Mouse (Mus musculus) thymus, adult 2 months (tissue): ENCODE results near the gene Cacna1s.

Experiments used
- CTCF ChIP-seq: fragments of 200-500 bp; IDR thresholded peaks from 2 replicates; pipeline ENCODE4 v1.5.1; 2012; ENCODE audit warnings: mild to moderate bottlenecking, control low read depth, low read length, moderate library complexity, borderline replicate concordance; ENCODE audit not compliant: control insufficient read depth, poor library complexity, insufficient read depth; ENCODE audit errors: extremely low read depth
- POLR2A ChIP-seq: fragments of 200-500 bp; IDR thresholded peaks from 2 replicates; pipeline ENCODE4 v1.6.1; 2012; ENCODE audit warnings: mild to moderate bottlenecking, low read length, control low read depth, moderate library complexity; ENCODE audit not compliant: control insufficient read depth, poor library complexity, insufficient read depth; ENCODE audit errors: extremely low read depth

GRCm38 (mm10) chr1:136131603-136132291 is 79.2 kb downstream of the Cacna1s start:
- TF ChIP-seq CTCF (no peak), POLR2A (no peak)
